Mouse (Mus musculus): Measurements from ENCODE around the gene Nvl.
A peak's percentile ranks its signal among the peaks of the same experiment; 100 is the strongest.

The Nvl gene

DNA sequence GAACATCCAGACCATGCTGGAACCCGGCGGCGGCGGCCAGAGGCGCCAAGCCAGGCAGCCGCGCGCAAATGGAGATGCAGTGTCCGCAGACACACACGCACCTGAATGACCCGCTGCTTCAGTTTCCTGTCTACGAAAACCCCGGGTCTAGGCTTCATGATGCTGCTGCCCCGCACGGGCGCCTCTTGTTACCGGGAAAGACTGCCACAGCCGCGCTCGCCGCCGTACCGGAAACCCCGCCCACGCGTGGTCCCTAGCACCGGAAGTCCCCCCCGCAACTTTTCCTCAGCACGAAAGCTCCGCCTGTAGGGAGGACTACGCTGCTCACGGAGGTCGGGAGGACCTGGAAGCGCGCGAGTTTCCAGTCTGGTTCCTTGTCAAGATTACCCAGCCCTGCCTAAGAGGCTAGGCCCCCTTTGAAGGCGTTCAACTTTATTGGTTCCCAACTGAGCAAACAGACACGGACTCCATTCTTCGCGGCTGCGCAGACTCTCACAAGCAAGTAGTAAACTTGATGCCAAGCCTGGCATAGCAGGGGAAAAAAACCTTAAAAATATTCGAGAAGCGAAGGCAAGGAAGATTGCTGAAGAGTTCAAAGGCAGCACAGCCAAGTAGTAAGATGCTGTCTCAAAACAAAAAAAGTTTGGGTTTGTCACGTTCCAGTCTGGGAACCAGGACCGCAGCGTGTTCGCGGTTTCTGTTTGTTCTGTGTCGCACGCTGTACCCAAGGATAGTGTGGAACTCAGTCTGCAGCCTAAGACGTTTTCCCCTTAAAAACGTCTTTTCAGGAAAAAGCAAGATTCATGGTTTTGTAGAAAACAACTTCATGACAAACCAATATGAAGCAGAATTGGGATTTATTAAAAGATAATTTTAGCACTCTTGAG lies at the start of gene Nvl, which contains the start of gene Cnih4:
Gene Nvl, minus strand, starts transcription at position 255 of the 887 bp plus-strand sequence.
Gene Cnih4, plus strand, starts transcription at position 744 of the 887 bp plus-strand sequence.
- DNase-seq = peak; percentile 92

DNA sequence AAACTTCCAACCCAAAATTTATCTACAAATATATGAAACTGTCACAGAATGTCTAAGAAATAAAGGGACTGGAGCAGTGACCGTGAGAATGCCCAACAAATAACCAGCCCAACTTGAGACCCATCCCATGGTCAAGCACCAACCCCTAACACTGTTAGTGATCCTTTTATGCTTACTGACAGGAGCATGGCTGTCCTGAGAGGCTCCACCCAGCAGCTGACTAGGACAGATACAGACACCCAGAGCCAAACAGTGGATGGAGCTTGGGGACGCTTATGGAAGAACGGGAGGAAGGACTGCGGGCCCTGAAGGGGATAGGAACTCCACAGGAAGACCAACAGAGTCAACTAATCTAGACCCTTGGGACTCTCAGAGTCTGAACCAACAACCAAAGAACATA lies 44.9 kb upstream of the Nvl start:
- no peak for DNase-seq

DNA sequence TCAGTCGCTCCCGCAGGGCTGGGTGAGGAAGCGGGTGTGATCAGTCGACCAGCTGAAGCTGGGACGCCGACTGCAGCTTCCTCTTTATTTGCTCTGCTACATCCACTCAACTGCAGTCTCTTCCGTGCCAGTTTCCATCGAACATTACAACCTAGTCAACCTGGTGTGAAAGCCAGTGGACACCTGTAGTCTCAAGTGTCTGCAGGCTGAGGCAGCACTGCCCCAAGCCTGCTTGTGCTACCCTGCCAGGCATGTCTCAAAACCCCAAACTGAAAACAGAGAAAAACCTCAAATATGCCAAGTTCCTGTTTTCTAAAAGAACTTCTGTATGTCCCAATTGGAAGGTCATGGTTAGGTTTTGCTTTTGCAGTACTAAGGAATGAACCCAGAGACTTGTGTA lies 26.2 kb upstream of the Nvl start:
- DNase-seq = no peak

DNA sequence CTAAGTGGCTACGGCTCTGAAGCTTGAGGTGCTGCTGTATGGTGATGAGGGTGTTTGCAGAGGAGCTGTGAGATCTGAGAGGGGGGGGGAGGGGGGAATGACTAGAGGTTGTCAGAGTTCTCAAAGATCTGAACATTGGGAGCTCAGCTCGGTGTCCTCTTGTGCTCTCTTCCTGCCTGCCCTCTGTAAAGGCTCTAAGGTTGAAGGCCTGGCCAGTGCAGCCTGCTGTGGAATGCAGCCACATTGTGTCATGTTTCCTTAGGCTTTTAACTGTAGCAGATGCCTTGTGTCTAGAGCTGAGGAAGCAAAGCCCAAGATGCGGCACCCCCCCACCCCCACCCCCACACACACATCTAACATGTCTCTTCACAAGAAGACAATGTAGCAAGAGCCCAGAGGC lies 24.4 kb upstream of the Nvl start:
- no peak for DNase-seq

DNA sequence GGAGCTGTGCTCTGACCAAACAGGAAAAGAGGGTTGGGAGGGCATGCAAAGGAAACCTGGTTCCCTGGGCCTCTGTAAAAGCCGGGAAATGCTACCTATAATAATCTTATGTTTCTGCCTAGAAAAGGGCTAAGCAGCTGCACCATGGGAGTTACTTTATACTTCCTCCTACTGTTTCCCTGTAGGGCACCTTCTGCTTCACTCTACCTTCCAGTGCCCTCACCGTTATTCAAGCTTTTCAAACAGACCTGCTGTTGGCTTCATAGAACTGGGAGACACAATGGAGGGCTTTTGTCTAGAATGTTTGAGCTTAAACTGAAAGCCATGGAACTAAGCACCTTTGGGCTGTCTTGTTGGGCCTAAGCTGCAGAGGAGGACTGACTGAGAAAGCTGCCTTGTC lies 23.8 kb upstream of the Nvl start:
- DNase-seq = no peak

DNA sequence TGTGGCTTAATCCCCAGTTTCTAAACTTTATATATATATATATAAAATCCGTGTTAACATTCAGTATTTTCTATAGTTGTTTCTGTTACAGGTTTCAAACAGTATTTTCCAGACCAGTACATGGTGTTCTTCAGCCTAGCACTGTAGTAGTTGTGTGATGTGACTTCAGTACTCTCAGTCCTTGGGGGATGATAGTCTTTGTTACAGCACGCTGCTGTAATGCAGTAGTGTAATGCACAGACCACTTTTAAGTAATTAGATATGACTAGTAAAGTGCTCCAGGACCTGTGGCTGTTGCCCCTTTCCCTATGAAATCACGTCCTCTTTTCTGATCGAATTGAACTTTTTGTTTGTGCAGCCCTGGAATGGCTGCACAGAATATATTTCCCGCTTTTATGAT lies 7.5 kb upstream of the Nvl start:
- no peak for DNase-seq

DNA sequence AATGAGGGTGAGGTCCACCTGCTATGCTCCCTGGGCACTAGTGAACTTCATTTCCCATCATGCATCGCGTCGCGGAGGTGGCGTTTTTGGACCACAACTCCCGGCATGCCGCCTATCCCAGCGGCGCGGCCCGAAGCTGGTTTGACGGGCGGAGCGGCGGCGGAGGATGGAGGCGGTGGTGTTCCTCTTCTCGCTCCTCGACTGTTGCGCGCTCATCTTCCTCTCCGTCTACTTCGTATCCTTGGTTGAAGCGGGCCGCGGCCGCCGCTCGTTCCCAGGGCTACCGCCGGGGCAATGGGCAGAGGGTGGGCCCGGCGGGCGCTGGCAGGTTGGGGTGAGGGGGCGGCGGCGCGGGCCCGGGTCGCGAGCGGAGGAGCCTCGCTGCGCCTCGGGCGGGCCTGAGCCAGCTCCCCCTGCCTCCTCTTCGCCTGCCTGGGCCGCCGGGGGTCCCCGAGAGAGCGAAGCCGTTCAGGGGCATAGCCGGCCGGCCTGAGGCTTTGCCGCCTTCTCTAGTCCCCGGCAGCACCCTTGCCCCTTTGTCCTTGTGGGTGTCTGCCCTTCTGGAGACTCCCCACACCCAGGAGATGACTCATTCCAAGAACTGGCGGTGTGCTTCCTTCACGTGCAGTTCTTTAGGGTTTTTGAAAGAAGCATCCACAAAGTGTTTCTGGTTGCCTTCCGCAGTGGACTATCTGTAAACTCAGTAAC lies 7.0 kb upstream of the Nvl start:
- peak; percentile 90 for DNase-seq

DNA sequence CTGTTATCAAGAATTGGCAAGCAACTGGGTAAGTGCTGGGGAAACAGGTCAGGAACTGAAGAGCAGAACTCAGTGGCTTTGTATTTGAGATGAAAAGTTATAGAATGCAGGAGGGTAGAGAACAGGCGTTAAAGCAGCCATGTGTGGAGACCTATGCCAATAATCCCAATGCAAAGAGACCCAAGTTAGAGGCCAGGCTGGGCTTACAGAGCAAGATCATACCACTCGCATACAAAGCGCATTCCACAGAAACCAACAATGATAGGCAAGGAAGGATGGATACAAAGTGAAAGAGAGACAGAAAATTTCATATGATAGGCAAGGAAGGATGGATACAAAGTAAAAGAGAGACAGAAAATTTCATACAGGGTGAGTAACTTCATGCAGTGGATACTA lies 6.4 kb upstream of the Nvl start:
- DNase-seq = no peak

DNA sequence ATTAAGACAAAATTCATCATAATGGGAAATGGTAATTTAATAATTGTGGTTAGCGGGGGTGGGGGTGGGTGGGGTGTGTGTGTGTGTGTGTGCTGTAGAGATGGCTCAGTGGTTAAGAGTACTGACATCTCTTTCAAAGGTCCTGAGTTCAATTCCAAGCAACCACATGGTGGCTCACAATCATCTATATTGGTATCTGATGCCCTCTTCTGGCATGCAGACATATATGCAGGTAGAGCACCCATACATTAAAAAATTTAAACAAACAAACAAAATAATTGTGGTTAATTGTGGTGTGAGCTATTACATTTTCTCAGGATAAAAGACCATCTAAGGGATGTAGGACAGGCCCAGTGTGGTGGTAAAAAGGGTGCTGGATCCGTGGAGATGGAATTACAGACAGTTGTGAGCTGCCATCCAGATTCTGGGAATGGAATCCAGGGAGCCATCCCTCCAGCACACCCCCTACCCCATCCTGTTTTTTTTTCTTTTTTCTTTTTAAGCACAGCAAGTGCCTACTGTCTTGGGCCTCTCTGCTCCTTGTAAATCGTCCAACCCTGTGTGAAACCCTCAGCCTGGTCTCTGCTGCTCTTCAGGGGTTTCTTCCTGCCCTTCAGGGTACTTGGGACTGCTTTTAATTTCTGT lies 5.5 kb upstream of the Nvl start:
- no peak for DNase-seq

DNA sequence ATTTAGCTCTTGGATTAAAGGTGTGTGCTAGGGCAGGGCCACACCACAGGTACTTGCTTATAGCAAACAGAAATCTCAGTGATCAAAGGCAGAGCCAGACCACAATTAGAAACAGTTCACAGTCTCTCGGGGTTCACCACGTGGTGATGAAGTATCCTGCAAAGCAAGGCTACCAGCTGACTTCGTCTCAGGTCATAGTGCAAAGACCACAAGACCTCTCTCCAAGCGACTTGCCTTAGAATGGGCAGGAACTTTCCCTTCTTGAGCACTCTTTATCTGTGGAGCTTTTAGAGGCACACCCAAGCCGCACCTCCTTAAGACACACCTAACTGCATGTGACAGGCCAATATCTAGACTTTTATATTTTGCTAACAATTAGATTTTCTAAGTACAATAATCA lies 4.5 kb upstream of the Nvl start:
- no peak for DNase-seq

DNA sequence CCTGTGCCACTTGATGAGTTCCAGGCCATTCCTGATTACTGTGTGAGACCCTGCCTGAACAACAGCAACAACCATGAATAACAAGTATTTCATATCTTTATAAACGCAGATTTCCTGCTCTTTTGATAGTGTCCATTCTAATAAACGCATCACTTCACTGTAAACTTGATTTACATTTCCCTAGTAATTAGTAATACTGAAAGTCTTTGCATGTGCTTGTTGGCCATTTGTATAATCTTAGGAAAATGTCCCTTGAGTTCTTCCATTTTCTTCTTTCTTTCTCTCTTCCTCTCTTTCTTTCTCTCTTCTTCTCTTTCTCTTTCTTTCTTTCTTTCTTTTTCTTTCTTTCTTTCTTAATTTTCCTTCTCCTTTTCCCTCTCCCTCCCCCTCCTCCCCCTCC lies 2.2 kb upstream of the Nvl start:
- no peak for DNase-seq

DNA sequence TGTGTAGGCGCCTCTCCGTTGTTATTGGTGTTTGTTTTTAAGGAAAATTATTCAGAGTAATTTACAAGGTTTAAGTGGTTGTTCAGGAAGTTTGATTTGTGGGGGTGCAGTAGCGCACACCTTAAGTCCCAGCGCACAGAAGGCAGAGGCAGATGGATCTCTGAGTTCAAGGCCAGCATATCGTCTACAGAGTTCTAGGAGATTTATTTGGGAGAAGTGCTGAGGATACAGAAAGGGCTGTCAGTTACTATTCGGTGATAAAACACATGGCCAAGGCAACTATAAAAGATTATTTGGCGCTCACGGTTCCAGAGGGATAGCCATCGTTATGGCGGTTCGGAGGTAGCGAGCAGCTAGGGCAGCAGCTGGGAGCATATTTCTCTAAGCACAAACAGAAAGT lies 962 bp upstream of the Nvl start:
- no peak for DNase-seq

DNA sequence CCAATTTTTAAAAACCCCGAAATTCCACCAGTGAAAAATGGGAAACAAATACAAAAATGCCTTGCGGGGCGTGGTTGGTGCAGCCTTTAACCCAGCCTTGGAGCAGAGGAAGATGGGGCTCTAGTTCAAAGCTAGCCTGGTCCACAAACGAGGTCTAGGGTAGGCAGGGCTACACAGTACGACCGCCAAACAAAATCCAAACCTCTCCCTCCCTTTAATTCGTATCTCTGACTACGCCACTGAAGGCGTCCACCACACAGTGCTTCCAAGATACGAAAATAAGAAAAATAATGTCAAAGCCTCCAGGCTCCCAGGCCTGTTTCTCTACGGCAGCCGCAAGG lies 425 bp downstream of the Nvl start:
- no peak for DNase-seq

DNA sequence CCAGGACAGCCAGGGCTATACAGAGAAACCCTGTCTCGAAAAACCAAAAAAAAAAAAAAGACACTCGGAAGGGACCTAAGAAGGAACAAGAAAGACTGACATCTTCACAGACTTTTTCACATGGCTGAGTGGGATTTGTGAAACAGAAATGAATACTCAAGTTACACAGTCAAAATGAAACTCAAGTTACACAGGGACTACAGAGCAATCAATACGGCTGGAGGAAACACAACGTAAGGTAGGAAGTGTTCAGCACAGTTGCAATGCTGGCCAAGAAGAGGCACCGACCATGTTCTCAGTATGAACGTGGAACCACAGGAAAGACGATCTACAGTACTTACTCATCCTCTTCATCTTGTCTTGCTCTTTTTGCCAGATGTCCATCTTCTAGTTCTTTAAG lies 5.3 kb downstream of the Nvl start:
- no peak for DNase-seq

DNA sequence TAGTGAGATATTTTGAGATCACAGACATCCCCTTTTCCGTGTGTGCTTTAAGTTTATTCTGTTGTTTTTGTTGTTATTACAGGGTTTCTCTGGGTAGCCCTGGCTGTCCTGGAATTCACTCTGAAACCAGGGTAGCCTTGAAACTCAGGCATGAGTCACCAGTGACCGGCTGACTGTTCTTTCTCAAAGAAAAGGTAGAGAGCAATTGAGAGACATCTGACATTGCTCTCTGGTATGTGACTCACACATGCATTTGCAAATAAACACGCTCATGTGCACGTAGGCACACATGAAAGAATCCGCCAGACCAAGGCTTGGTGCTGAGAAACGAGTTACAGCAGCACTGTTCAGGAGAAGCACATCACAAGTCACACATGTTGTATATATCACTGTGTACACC lies 12.1 kb downstream of the Nvl start:
- no peak for DNase-seq

DNA sequence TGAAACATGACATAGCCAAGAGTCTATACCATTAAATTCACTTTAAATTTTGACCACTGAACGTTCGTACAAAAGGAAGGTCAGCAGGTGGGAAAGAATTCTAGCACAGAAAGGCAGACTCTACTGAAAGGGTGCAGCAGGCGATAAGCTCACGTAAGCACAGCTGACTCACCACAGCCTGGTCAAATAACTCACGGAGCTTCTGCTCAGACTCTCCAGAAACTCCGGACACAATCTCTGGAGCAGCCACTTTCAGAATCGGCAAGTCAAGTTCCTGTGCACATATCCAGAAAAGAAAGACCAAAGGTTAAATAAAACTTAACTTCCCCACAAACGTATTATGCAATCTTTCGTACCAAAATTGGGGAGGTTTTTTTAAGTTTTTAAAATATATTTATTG lies 17.2 kb downstream of the Nvl start:
- no peak for DNase-seq

DNA sequence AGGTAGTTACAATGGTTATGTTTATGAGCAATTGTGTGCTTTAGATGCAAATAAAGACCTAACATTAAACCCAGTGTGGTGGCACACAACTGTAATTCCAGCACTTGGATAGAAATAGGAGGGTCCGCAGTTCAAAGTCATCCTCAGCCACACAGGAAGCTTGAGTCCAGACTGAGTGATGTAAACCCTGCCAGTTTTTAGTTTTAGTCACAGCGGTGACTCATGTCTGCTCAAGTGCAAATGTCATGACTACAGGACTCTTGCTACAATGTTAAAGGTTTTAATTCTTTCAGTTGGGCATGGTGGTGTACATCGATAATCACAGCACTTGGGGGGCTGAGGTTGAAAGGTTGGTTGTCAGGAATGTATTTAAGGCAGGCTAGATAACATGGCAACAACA lies 18.1 kb downstream of the Nvl start:
- no peak for DNase-seq

DNA sequence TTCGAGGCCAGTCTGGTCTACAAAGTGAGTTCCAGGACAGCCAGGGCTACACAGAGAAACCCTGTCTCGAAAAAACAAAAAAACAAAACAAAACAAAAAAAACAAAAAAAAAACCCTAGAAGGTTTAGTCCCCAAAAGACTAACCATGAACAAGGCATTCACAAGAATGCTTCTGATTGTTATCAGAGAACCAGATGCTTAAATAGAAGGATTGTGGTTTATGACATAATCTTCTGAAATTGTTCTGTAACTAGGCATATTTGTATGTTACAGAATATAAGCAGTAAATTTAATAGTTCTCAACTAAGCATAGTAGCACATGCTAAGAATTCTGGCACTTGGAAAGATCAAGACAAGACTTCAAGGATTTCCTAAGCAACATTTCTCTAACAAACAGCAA lies 19.9 kb downstream of the Nvl start:
- no peak for DNase-seq

DNA sequence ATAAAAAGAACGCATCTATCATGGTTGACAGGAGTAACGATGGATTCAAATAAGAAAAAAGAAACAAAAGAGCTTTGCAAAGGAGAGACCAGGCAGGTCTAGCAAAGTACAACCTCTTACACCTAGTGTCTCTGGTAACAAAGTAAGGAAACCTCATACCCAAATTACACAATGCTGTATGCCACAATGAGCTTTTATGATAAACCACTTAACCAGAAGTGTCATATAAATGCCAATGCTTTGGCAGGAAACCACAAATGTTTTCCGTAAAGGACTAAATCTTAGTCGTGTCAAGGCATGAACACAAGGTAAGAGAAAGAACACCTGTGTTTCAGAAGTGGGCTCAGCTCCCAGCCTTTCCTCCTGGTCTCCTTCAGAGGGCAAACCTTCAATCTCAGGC lies 26.9 kb downstream of the Nvl start:
- DNase-seq = no peak

DNA sequence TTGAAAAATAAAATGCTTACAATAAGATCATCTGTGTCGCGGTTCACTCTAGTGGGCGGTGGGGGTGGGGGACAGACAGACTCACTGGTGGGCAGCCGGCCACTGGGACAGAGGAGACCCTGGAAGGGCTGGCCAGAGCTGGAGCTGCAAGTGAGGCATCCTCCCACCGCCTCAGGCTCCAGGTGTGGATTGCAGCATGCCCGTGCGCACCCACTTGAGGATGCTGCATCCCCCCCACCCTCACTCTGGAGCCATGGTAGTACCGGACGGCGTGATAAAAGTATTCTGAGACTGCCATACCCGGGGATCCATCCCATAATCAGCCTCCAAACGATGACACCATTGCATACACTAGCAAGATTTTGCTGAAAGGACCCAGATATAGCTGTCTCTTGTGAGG lies 54.0 kb downstream of the Nvl start:
- no peak for DNase-seq

DNA sequence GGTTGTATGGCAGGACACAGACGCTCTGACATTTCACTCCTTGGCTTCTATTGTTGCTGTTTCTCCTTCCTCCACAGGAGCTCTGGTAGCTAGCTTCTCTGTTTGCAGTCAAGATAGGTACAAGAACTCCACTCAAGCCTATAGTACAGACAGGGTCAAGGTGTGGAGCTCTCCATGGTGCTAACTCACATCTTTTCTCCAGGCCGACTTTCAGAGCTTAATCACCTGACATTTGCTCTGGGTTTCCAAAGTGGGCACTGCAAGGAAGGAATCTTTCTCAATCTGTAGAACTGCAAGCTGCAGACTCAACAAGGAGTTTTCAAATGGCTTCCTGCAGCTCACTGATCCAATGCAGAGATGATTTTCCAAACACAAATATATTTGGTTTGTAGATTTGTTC lies 60.0 kb downstream of the Nvl start:
- no peak for DNase-seq

DNA sequence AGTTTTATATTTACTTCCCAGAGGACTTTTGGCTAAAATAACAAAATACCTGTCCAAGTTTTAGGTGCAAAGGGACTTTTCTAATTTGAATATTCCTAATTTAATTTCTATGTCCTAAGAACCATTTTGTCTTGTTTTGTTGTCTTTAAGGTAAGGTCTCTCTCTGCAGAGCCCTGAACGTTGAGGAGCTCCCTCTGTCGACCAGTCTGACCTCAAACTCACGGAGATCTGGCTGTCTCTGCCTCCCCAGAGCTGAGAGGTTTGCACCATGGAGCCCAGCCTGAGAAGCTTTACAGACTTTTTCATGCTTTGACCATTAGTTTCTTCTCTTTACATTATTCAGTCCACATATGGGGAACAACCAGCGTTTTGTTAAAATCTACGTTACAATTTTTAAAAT lies 70.9 kb downstream of the Nvl start:
- no peak for DNase-seq

DNA sequence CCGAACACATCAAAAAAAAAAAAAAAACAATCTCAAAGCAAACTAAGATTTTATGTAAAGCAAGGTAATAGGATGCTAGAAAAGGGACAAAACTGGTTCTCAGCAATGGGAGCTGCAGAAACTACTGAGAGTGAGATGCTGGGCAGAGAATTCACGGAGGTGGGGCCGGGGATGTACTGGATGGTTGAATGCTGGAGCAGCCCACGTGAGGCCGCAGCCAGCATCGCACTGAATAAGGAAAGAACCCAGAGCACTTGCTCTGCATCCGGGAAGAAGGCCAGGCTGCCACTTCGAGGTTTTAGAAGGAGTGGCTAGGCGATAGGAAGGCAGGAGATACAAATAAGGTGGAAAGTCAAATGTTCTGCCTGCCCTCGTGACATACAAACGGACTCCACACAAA lies 74.3 kb downstream of the Nvl start:
- DNase-seq = no peak

DNA sequence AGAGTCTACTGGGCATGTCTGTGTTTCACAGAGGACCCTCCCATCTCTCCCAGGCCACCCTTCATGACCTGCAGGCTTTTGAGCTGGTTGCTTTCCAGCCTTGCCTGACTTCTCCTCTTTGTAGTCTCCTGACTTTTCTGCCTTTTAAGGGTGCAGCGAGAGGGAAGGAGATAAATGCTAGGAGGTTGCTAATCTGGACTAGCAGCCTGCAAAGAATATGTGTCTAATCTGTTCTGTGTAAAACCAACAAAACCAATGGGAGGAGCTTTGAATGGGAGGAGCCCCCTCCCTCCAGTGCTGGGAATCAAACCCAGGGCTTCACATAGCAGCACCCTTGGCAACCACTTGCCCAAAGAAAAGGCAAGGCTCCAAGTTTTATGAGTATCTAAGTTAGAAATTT lies 75.7 kb downstream of the Nvl start:
- DNase-seq = no peak
